Mouse (Mus musculus) lung, adult 10 weeks (tissue): ENCODE results near the gene Sparc. TPM values are rescaled to one million over a fixed set of nuclear protein-coding genes. Genes with fewer than 3 reads are reported as not detected.

Experiments
- polyA plus RNA-seq: library from polyadenylated mRNA; stranded (reverse); fragments of 350-450 nt; fragmentation: Illumina TruSeq; extraction: RNeasy Lipid Tissue Mini Kit (QIAGEN cat#74804); gene quantifications from one replicate; pipeline ENCODE4 v1.2.3, GENCODE M21; 2014; ENCODE audit warnings: low read depth, low replicate concordance; ENCODE audit not compliant: insufficient read depth

Gene Sparc
- 650 TPM for polyA plus RNA-seq

DNA sequence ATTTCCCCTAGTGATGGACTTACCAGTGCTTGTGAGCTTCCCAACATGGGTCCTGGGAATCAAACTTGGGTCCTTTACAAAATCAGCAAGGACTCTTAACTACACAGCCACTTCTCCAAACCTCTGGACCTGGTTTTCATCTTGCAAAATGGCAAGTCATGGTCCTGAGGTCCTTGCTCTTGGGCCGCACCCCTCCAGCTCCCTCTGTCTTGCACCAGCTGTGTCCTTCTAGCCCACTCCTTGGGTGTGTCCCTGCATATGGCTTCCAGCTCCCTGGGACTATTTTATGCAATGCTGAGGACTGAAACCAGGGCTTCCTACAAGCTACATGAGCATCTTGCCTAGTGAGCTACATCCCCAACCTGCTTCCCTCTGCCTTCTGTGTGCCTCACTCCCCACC is at the start of gene Sparc:
Sparc (minus strand) TSS at position 206 of the 400 bp plus-strand sequence.

DNA sequence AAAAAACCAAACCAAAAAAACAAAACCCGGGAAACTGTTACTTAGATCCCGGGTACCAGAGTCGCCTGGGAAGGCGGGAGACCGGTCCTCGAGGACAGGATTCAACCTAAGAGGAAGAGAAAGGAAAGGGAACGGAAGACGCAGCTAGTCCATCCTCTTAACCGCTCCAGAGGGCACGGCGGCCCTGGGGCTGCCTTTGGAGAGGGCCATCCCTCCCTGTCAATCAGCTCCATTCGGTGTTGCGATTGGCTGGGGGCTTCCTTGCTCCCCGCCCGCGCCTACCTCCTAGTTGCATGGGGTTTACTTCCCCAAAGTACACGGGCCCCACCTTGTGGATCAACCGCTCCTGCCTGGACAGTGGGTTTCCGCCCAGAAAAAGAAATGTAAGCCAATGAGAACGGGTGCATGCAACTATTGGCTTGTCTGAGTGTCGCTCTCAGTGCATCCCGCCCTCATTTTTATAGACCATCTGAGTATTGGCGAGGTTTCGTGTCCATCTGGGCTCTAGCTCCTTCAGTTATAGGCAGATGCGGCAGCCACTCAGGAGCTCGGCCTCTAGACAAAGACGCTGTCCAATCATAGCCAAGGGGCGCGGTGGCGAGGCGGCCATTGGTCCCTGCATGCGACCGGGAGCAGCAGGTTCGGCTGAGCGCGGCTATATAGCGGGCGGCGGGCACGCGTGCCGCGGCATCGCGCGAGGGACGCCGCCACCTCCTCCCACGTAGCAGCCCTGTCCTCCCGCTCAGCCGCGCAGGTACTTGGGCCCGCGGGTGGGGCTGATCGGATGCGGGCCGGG is 46.3 kb upstream of the Sparc start, which contains the start of gene G3bp1:
G3bp1 (plus strand) TSS at position 638 of the 796 bp plus-strand sequence.

DNA sequence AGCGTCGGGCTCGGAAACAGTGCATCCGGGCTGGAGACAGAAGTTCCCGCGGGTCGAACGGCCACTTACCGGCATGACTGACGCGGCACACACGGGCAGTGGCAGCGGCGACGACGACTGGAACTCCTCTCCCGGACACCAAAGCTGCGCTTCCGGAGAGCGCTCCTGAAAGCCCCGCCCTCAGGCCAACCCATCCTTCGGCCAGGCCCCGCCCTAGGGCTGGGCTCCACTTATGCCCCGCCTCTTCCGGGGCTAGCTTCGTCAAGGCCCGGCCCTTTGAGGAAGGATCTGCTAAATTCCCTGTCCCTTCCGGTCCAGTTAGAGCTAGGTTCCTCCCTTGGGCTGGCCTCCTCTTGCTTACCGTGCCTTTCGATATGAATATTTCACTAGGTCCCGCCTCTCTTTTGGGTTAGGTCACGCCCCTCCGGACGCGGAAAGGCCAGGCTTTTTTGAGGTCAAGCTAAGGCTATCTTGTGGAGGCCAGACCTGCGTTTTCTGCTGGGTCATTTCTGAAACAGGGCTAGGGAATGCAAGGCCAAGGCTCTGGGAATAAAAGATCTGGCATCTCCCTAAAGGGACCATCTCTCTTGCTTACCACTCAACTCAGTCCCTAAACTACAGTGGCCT is 38.1 kb upstream of the Sparc start, which contains the start of gene Atox1:
Atox1 (minus strand) TSS at position 221 of the 627 bp plus-strand sequence.

Other genes with a start within 250 kb of the Sparc start
- gene Slc36a2, start 238.1 kb downstream of the Sparc start, polyA plus RNA-seq: 21.9 TPM
- 3.5 TPM for gene Slc36a1, start 218.8 kb downstream of the Sparc start, polyA plus RNA-seq
- gene Fat2, start 86.6 kb downstream of the Sparc start, polyA plus RNA-seq: 0.15 TPM
- gene Atox1, start 38.1 kb upstream of the Sparc start, polyA plus RNA-seq: 325 TPM
- gene G3bp1, start 46.5 kb upstream of the Sparc start, polyA plus RNA-seq: 22.3 TPM
- gene Glra1, start 185.0 kb upstream of the Sparc start, polyA plus RNA-seq: not detected